Mouse (Mus musculus) layer of hippocampus, adult 2 months (tissue): ENCODE measurements around the gene St6gal1. TPM values are rescaled to one million over a fixed set of nuclear protein-coding genes. Genes with fewer than 3 reads are reported as not detected.

Experiments used
- DNase-seq, 2 experiments: peaks; one replicate each; pipeline ENCODE4 v3.0.0; 2022; ENCODE audit warnings: low spot score in 2 of 2
- H3K27ac ChIP-seq: fragments of 200-600 bp; 2 replicates; pipeline ENCODE4 v1.8.1; 2022
- H3K4me3 ChIP-seq: fragments of 200-600 bp; 2 replicates; pipeline ENCODE4 v1.8.1; 2022; ENCODE audit warnings: mild to moderate bottlenecking
- CTCF ChIP-seq: fragments of 200-600 bp; conservative IDR thresholded peaks from 2 replicates; pipeline ENCODE4 v1.8.1; 2022; ENCODE audit warnings: antibody characterized with exemption, mild to moderate bottlenecking, moderate library complexity
- total RNA-seq, 2 experiments: library from RNA; stranded (reverse); gene quantifications; 2 replicates each; pipeline ENCODE4 v1.2.3; 2021

St6gal1 gene
- total RNA-seq, 2 experiments from 2014 or later, result 15.2 to 17.3 TPM

GRCm38 (mm10) chr16:23191560-23192242 is 32.8 kb upstream of the St6gal1 start:
- Histone ChIP-seq H3K27ac (no peak overlapping the region), H3K4me3 (no peak overlapping the region)
- TF ChIP-seq CTCF, result no peak
- no peak for DNase-seq

- no peak for DNase-seq
- H3K27ac ChIP-seq, result no peak overlapping the region
- TF ChIP-seq CTCF, result no peak
- H3K4me3 ChIP-seq, result no peak overlapping the region
These were observed 28.9 kb upstream of the St6gal1 start for GRCm38 (mm10) chr16:23195618-23196017.

GRCm38 (mm10) chr16:23196296-23196695 is 28.2 kb upstream of the St6gal1 start:
- DNase-seq, result no peak
- H3K27ac ChIP-seq, result no peak overlapping the region
- no peak overlapping the region for H3K4me3 ChIP-seq

GRCm38 (mm10) chr16:23196791-23197190 is 27.7 kb upstream of the St6gal1 start:
- DNase-seq, result no peak
- no peak overlapping the region for H3K27ac ChIP-seq
- H3K4me3 ChIP-seq, result no peak overlapping the region
- no peak for TF ChIP-seq CTCF

More at GRCm38 (mm10) chr16:23196296-23196695, 28.2 kb upstream of the St6gal1 start:
- no peak for TF ChIP-seq CTCF

- no peak for DNase-seq
- Histone ChIP-seq H3K27ac (no peak overlapping the region), H3K4me3 (no peak overlapping the region)
- no peak for TF ChIP-seq CTCF
These were observed 23.0 kb upstream of the St6gal1 start for GRCm38 (mm10) chr16:23201498-23201897.

- no peak for TF ChIP-seq CTCF
- no peak overlapping the region for H3K4me3 ChIP-seq
- no peak for DNase-seq
- H3K27ac ChIP-seq, result no peak overlapping the region
These were observed 10.2 kb upstream of the St6gal1 start for GRCm38 (mm10) chr16:23214314-23214713.

GRCm38 (mm10) chr16:23215241-23215900 is 9.2 kb upstream of the St6gal1 start:
- no peak overlapping the region for H3K27ac ChIP-seq
- DNase-seq, result no peak
- H3K4me3 ChIP-seq, result no peak overlapping the region
- TF ChIP-seq CTCF, result no peak

- Histone ChIP-seq H3K4me3 (no peak overlapping the region), H3K27ac (no peak overlapping the region)
- no peak for DNase-seq
- no peak for TF ChIP-seq CTCF
These were observed 8.2 kb upstream of the St6gal1 start for GRCm38 (mm10) chr16:23216366-23216765.

GRCm38 (mm10) chr16:23218313-23218712 is 6.2 kb upstream of the St6gal1 start:
- no peak for TF ChIP-seq CTCF
- Histone ChIP-seq H3K27ac (no peak overlapping the region), H3K4me3 (no peak overlapping the region)
- DNase-seq, result no peak

GRCm38 (mm10) chr16:23223166-23223870 is 1.2 kb upstream of the St6gal1 start:
- DNase-seq, result peak in 1 of 2 experiments; percentile 19
- no peak for TF ChIP-seq CTCF
- peak overlapping the region; percentile 95 for H3K27ac ChIP-seq
- peak overlapping the region; percentile 87 for H3K4me3 ChIP-seq

- no peak for TF ChIP-seq CTCF
- peak overlapping the region; percentile 95 for H3K27ac ChIP-seq
- peak overlapping the region; percentile 87 for H3K4me3 ChIP-seq
- DNase-seq, result no peak
These were observed 570 bp upstream of the St6gal1 start for GRCm38 (mm10) chr16:23223871-23224469.

GRCm38 (mm10) chr16:23225069-23225721 is 655 bp downstream of the St6gal1 start:
- no peak for DNase-seq
- Histone ChIP-seq H3K4me3 (peak overlapping the region; percentile 87), H3K27ac (peak overlapping the region; percentile 95)
- TF ChIP-seq CTCF, result no peak
